Comparison of ENCODE assay signal across 9 mouse cellular contexts in the genomic region with DNA sequence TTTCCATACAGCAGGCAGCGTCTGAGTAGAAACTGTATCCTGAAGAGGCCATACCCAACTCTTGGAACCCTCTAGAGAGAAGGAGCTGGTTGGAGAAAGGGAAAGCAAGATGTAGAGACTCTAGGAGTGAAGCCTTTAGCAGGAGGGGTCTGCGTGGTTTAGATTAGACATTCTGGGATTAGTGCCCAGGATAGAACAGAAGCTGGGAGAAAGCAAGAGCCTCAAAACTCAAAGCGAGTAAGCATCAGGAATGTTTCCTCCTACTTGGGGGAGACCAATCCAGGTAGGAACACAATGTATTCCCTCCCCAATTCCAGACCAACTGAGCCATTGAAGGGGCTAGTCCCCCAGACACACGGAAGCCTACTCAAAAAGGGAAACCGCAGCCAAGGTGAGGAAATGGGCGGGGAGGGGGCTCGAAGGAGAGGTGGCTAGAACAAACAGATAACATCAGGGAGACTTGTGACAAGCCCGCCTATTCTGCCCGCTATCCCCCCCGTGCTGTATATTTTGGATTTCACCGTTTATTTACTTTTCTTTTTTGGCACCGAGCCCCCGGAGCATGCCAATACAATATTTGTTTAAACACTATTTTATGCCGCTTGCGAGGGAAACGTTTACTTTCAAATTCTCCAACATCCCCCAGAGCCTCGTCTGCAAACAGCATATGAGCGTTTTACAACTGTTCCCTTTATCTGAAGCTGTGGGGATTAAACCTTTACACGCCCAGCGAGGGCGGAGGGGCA. TPM values are rescaled to one million over a fixed set of nuclear protein-coding genes. Genes with fewer than 3 reads are reported as not detected.
DNase-seq lines count a peak whose midpoint lies in the region; ATAC-seq and TF ChIP-seq lines count a peak whose summit lies in the region.
"Had no signal": no experiment of that assay in that cellular context is flagged by ENCODE, and none has a peak within 500 bp of the region (broad histone marks: within the 10 kb centered on the region; RNA-seq: fewer than 3 reads in every experiment).

No protein-coding gene starts in this region.

- no peaks in the 10 kb centered on the region for H3K79me2 ChIP-seq in myocyte (ENCODE audit: control insufficient read depth, insufficient read depth)

- H3ac ChIP-seq in myocyte (ENCODE audit: control insufficient read depth, insufficient read length) = no peak overlapping the region

- peak overlapping the region; percentile 53 for H3K4me2 ChIP-seq in embryonic facial prominence, embryonic 11.5 days (ENCODE audit: low read depth, low read length)
- peak overlapping the region; percentile 83 for H3K4me2 ChIP-seq in intestine, embryonic 14.5 days (ENCODE audit: low read length)
- H3K4me2 ChIP-seq in myocyte (ENCODE audit: low read depth) = peak overlapping the region; percentile 75

- H3K4me1 ChIP-seq in embryonic facial prominence, embryonic 11.5 days (ENCODE audit: control insufficient read depth, insufficient read depth, low read length) = peaks cover 4% of the 10 kb centered on the region
- H3K4me1 ChIP-seq in intestine, embryonic 14.5 days (replicated peaks; ENCODE audit: control insufficient read depth, insufficient read depth, low read length) = peaks cover 37% of the 10 kb centered on the region
- H3K4me1 ChIP-seq in thymus, adult 2 months (replicated peaks; ENCODE audit: control insufficient read depth, insufficient read depth, low read length) = peaks cover 6% of the 10 kb centered on the region

- no peak for ATAC-seq in embryonic facial prominence, embryonic 11.5 days (replicated peaks; ENCODE audit: insufficient number of reproducible peaks, low FRiP score, low TSS enrichment, low read depth)
- no peak for ATAC-seq in intestine, embryonic 14.5 days (replicated peaks; ENCODE audit: low FRiP score, low TSS enrichment, low read depth)
- ATAC-seq in erythroid progenitor cell, adult 5-6 weeks (replicated peaks; ENCODE audit: low FRiP score, poor library complexity, severe bottlenecking) = no peak

- H3K27me3 ChIP-seq in embryonic facial prominence, embryonic 11.5 days (ENCODE audit: control insufficient read depth, insufficient read depth, low read length) = no peaks in the 10 kb centered on the region
- H3K27me3 ChIP-seq in intestine, embryonic 14.5 days (replicated peaks; ENCODE audit: control insufficient read depth, insufficient read depth, low read length) = peaks cover 20% of the 10 kb centered on the region
- H3K27me3 ChIP-seq in myocyte (ENCODE audit: control insufficient read depth, insufficient read depth, insufficient read length) = peaks cover 9% of the 10 kb centered on the region
- peaks cover 13% of the 10 kb centered on the region; the same call in 1 of the 2 replicates for H3K27me3 ChIP-seq in thymus, adult 2 months (ENCODE audit: control insufficient read depth, insufficient read depth, low read length)

- H3K36me3 ChIP-seq in embryonic facial prominence, embryonic 11.5 days (replicated peaks; ENCODE audit: control insufficient read depth, insufficient read depth, low read depth, low read length) = no peaks in the 10 kb centered on the region
- no peaks in the 10 kb centered on the region for H3K36me3 ChIP-seq in intestine, embryonic 14.5 days (ENCODE audit: control insufficient read depth, insufficient read depth, low read length)
- no peaks in the 10 kb centered on the region for H3K36me3 ChIP-seq in myocyte (ENCODE audit: control insufficient read depth, insufficient read depth)
- no peaks in the 10 kb centered on the region for H3K36me3 ChIP-seq in thymus, adult 2 months (ENCODE audit: control insufficient read depth, insufficient read depth, low read length)

- peak overlapping the region; percentile 57 for H3K4me3 ChIP-seq in layer of hippocampus, adult 2 months
- H3K4me3 ChIP-seq in embryonic facial prominence, embryonic 11.5 days (ENCODE audit: low read depth, low read length) = peak overlapping the region; percentile 55
- peak overlapping the region; percentile 63 for H3K4me3 ChIP-seq in intestine, embryonic 14.5 days (ENCODE audit: low read depth, low read length)
- peak overlapping the region; percentile 24 for H3K4me3 ChIP-seq in myocyte
- H3K4me3 ChIP-seq in thymus, adult 2 months (ENCODE audit: control insufficient read depth, insufficient read depth, low read length) = no peak overlapping the region

- no peak for TF ChIP-seq POLR2A in myocyte (IDR thresholded peaks at IDR 0.05; ENCODE audit: insufficient read length, low read depth)
- no peak for TF ChIP-seq POLR2A in thymus, adult 2 months (IDR thresholded peaks at IDR 0.05; ENCODE audit: control insufficient read depth, extremely low read depth, insufficient read depth, low read length, poor library complexity)

- WGBS in embryonic facial prominence, embryonic 11.5 days = 2% methylated on average over 21 of the region's 21 CpGs
- WGBS in intestine, embryonic 14.5 days = 3% methylated on average over 21 of the region's 21 CpGs
- WGBS in thymus, adult 2 months = 12% methylated on average over 21 of the region's 21 CpGs

- no peak for TF ChIP-seq CTCF in layer of hippocampus, adult 2 months (conservative IDR thresholded peaks at IDR 0.05)
- no peak for TF ChIP-seq CTCF in thymus, adult 2 months (IDR thresholded peaks at IDR 0.05; ENCODE audit: borderline replicate concordance, control insufficient read depth, extremely low read depth, insufficient read depth, low read length, poor library complexity)

- H3K9ac ChIP-seq in embryonic facial prominence, embryonic 11.5 days (replicated peaks; ENCODE audit: low read length) = peak overlapping the region; percentile 76
- H3K9ac ChIP-seq in intestine, embryonic 14.5 days (ENCODE audit: low read length) = peak overlapping the region; percentile 72

- DNase-seq in layer of hippocampus, adult 2 months (ENCODE audit: low spot score in 2 of 2) = no peak
- no peak for DNase-seq in layer of hippocampus, postnatal 36 days
- peak; percentile 17 for DNase-seq in embryonic facial prominence, embryonic 11.5 days (ENCODE audit: low spot score)
- no peak for DNase-seq in intestine, embryonic 14.5 days (ENCODE audit: low spot score)
- no peak for DNase-seq in left cerebral cortex, adult 8-10 months (ENCODE audit: low spot score in 2 of 2)
- no peak for DNase-seq in thymus, adult 2 months

- H3K9me3 ChIP-seq in embryonic facial prominence, embryonic 11.5 days (replicated peaks; ENCODE audit: control insufficient read depth, low read length) = no peaks in the 10 kb centered on the region
- no peaks in the 10 kb centered on the region for H3K9me3 ChIP-seq in intestine, embryonic 14.5 days (ENCODE audit: control insufficient read depth, low read length)

- H3K27ac ChIP-seq in layer of hippocampus, adult 2 months = peak overlapping the region; percentile 78
- H3K27ac ChIP-seq in embryonic facial prominence, embryonic 11.5 days (replicated peaks; ENCODE audit: low read depth, low read length) = peak overlapping the region; percentile 96
- H3K27ac ChIP-seq in intestine, embryonic 14.5 days (ENCODE audit: low read depth) = peak overlapping the region; percentile 88
- no peak overlapping the region for H3K27ac ChIP-seq in thymus, adult 2 months (ENCODE audit: control insufficient read depth, insufficient read depth, low read length)

TF ChIP-seq in myocyte, 11 proteins besides CTCF, POLR2A, EP300 and RAD21:
- TF ChIP-seq CEBPB (IDR thresholded peaks at IDR 0.05; ENCODE audit: insufficient read depth, poor library complexity, severe bottlenecking) (no peak), MAX (IDR thresholded peaks at IDR 0.05; ENCODE audit: low read depth) (no peak), E2F4 (IDR thresholded peaks at IDR 0.05; ENCODE audit: insufficient read depth) (no peak), REST (IDR thresholded peaks at IDR 0.05; ENCODE audit: insufficient read depth, insufficient read length) (no peak)

RNA-seq across cellular contexts. Expression of a gene that starts 2.1 kb away (rescaled TPM):
- 1 to 10 TPM; 4.6 to 4.8 TPM for total RNA-seq in layer of hippocampus, adult 2 months (2021)
- 1 to 10 TPM; 3.1 to 5.2 TPM for total RNA-seq in layer of hippocampus, postnatal 36 days (2021)
- 13.3 and 14.0 TPM in 2 replicates for polyA plus RNA-seq in embryonic facial prominence, embryonic 11.5 days (2014; fragmentation: Nextera tagmentation; extraction: Ambion mirVana)
- polyA plus RNA-seq in intestine, embryonic 14.5 days (2014; fragmentation: Nextera tagmentation; extraction: Ambion mirVana) = 11.4 and 11.6 TPM in 2 replicates
- polyA plus RNA-seq in myocyte (2012; fragmentation: generic; extraction: Trizol) = 0.65 TPM
- 1 to 10 TPM; 3.0 to 3.9 (median 3.4) TPM for total RNA-seq in left cerebral cortex, adult 8-10 months (2022)
- total RNA-seq in erythroid progenitor cell, adult 5-6 weeks (2015; ENCODE audit: low replicate concordance) = not detected in 2 replicates
- not detected in 2 replicates for total RNA-seq in erythroid progenitor cell, adult 5-6 weeks (2017; ENCODE audit: low replicate concordance)
- 1.6 and 2.4 TPM in 2 replicates for polyA plus RNA-seq in thymus, adult 2 months (2012; rRNA removed)
- total RNA-seq: hematopoietic stem cell, adult 5-6 weeks had no signal

Comparison
In these comparisons a context has a peak if more than half of its experiments do, and no peak if none do; other contexts are left out.
1. RNA of a gene that starts 2.1 kb away (total RNA-seq): 3.1 to 5.2 TPM in layer of hippocampus, postnatal 36 days, 4.6 to 4.8 TPM in layer of hippocampus, adult 2 months and 3.0 to 3.9 TPM in left cerebral cortex, adult 8-10 months; not detected in erythroid progenitor cell, adult 5-6 weeks; every median in the first group is over 4 times any median in the second.
2. Peak in every context shown above with its lines, with median percentiles within 50 percentile points of each other: H3K4me2 ChIP-seq.